Mouse (Mus musculus) urinary bladder, postnatal 25 days (tissue): ENCODE measurements at regions not wholly inside any gene's neighbourhood (a gene's known extent, or its start where the extent isn't known, plus 50 kb on each side); places are given as distances from the start of the nearest gene placed in this dataset.

Source experiments
- DNase-seq: peaks from one replicate; pipeline ENCODE4 v3.0.0; 2022; ENCODE audit warnings: low spot score

DNA sequence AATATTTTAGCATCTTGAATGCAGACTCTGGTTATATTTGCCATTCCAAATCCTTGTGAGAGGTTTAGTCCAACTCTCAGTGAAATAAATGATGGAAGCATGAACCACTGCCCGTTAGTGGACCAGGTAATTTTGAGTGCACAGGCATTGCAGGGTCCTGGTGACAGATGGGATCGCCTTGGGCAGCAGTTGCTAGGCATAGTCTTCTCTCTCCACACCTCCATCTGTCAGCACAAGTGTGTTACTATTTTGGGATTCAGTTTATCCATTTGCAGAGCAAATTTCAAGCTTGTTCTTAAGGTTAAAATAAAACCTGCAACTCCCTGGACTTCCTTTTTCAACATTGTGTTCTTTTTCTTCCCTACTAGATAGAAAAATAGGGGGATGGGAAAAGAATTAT is 97.4 kb upstream of the Sphkap start:
- no peak for DNase-seq

DNA sequence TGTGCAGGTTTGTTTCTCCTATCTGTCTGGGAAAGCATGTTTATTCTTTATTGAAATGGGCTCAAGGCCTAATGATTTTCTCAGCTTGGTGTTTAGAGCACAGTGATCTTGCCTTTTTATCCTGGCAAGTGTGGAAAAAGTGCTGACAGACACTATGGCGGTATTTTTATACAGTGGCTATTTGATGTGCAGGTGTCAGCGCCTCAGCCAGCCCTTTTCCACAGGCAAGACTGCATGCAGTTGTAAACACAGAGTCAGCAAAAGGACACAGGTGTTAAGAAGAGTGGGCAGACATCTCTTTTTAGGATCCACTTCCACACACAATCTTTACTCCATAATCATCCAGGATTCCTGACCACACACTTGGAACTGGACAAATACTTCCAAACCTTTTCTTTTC is 88.9 kb upstream of the Sphkap start:
- DNase-seq = no peak

DNA sequence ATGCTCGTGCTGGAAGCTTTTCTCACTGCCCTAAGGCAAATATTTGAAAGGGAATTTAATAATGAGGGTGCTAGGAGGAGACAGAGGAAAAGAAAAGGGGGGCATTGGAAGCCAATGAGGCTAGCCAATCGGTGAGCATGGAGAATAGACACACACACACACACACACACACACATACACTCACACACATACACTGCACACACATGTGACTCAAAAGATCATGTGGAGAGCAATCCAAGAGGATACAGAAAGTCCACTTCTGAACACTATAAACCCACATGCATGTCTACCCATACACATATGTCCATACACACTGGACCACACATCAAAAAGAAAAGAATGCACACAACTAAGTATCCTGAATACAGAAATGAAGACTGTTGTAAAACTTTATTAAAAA is 88.4 kb upstream of the Sphkap start:
- DNase-seq = no peak

DNA sequence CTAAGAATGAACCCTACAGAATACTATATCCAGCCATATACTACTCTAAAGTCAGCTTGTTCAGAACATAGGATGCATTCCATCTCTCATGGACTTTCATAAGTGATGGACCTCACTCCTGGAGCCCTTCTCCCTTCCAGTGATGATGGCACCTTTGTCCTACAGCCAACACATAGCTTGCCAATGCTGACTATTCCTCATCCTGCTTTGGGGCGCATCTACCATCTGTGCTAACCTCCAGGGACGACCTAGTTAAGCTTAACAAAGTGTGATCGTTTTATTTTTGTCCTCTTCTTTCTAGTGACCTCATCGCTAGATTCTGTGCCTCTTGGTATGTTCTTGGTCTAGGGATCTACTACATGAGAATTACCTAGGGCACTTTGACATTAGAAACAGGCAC is 87.0 kb upstream of the Sphkap start:
- DNase-seq = no peak

DNA sequence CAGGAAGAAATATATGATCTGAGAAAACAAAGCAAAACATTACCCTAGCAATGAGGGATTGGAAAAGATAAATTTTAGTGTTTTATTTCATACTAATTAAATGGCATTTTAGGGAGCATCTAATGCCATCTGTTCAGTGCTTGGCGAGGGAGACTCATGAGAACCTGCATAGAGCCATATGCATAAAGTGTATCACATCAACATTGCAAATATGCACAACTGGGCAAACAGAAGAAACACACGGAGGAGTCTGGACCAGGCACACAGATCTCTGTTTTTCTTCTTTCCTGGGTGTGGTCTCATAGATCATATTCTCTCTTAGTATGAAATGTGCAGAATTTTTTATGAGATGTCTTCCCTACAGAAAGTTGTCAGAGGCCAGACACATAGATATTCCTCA is 71.1 kb upstream of the Sphkap start:
- DNase-seq = no peak
